ENCODE assay signal across 10 mouse cellular contexts in the genomic region with DNA sequence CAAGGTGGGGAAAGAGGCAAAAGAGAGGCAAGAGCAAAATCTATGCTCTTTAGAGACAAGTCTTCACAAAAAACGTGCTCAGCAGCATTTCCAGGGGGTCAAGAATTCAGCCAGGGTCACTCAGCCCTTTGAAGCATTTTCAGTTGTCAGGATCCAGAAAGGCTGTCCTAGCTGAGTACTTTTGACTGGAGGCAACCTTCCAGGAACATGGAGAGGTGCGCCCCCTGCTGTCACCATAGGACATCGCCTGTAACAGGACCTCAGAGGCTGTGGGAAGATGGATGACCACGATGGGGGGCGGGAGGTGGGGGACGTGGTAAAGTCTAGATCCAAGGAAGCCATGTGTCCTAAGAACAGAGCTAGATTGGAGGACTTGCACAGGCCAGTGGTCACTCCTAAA. TPM values are rescaled to one million over a fixed set of nuclear protein-coding genes. Genes with fewer than 3 reads are reported as not detected.
DNase-seq lines count a peak whose midpoint lies in the region; ATAC-seq and TF ChIP-seq lines count a peak whose summit lies in the region.
"Had no signal": no experiment of that assay in that cellular context is flagged by ENCODE, and none has a peak within 500 bp of the region (broad histone marks: within the 10 kb centered on the region; RNA-seq: fewer than 3 reads in every experiment).

No protein-coding gene starts in this region.

- H3K27ac ChIP-seq in CH12.LX (ENCODE audit: insufficient read depth, low read depth) = no peak overlapping the region
- no peak overlapping the region for H3K27ac ChIP-seq in embryonic fibroblast, embryonic 13.5 days (ENCODE audit: insufficient read depth, low read length)
- no peak overlapping the region for H3K27ac ChIP-seq in intestine, embryonic 15.5 days
- H3K27ac ChIP-seq: neural tube, embryonic 13.5 days had no signal

- no peak overlapping the region for H3K4me3 ChIP-seq in CH12.LX (replicated peaks in 1 of 3; ENCODE audit: low read depth in 2 of 3, low read length in 2 of 3, poor library complexity in 1 of 3)
- no peak overlapping the region for H3K4me3 ChIP-seq in embryonic fibroblast, embryonic 13.5 days (ENCODE audit: insufficient read depth, low read length)
- H3K4me3 ChIP-seq in intestine, embryonic 15.5 days (replicated peaks) = no peak overlapping the region
- H3K4me3 ChIP-seq: neural tube, embryonic 13.5 days had no signal

- intact Hi-C loops in heart, postnatal 36 days (cut with DNase I) = no loop called here

- no peaks in the 10 kb centered on the region for H3K36me3 ChIP-seq in CH12.LX (replicated peaks in 1 of 2; ENCODE audit: control insufficient read depth in 1 of 2, insufficient read depth in 1 of 2, low read length in 1 of 2)
- no peaks in the 10 kb centered on the region for H3K36me3 ChIP-seq in intestine, embryonic 15.5 days
- H3K36me3 ChIP-seq: neural tube, embryonic 13.5 days had no signal

- ATAC-seq in megakaryocyte, adult 5-6 weeks (ENCODE audit: poor library complexity, severe bottlenecking) = no peak
- no peak for ATAC-seq in intestine, embryonic 15.5 days

- no peak for TF ChIP-seq POLR2A in CH12.LX (IDR thresholded peaks at IDR 0.05; ENCODE audit: low read depth, low read length)
- no peak for TF ChIP-seq POLR2A in embryonic fibroblast, embryonic 13.5 days (IDR thresholded peaks at IDR 0.05; ENCODE audit: low read depth, low read length)

- H3K9ac ChIP-seq in CH12.LX (ENCODE audit: insufficient read depth, low read depth) = no peak overlapping the region
- H3K9ac ChIP-seq in intestine, embryonic 15.5 days = no peak overlapping the region
- H3K9ac ChIP-seq: neural tube, embryonic 13.5 days had no signal

- no peaks in the 10 kb centered on the region for H3K9me3 ChIP-seq in CH12.LX (replicated peaks; ENCODE audit: low read length)
- no peaks in the 10 kb centered on the region for H3K9me3 ChIP-seq in intestine, embryonic 15.5 days
- H3K9me3 ChIP-seq: neural tube, embryonic 13.5 days had no signal

- dilution Hi-C loops in CH12.LX (cut with MboI; ENCODE audit: extremely low pct_ligation_motif_present, extremely low pct_unique_long_range_greater_than_20kb, low sequenced_read_pairs) = no loop called here

- peaks cover 0 to 13% of the 10 kb centered on the region in 2 experiments; a peak in 2 of 4 replicates for H3K4me1 ChIP-seq in CH12.LX (ENCODE audit: control insufficient read depth in 1 of 2, insufficient read depth in 2 of 2)
- H3K4me1 ChIP-seq in embryonic fibroblast, embryonic 13.5 days (ENCODE audit: control insufficient read depth, insufficient read depth, low read length) = no peaks in the 10 kb centered on the region
- no peaks in the 10 kb centered on the region for H3K4me1 ChIP-seq in intestine, embryonic 15.5 days (replicated peaks)
- H3K4me1 ChIP-seq: neural tube, embryonic 13.5 days had no signal

- TF ChIP-seq RAD21 in CH12.LX (IDR thresholded peaks at IDR 0.05; ENCODE audit: low read depth, low read length) = peak; percentile 58

- no peak for TF ChIP-seq EP300 in CH12.LX (IDR thresholded peaks at IDR 0.05; ENCODE audit: low read length)

- 8% methylated on average over 6 of the region's 6 CpGs for WGBS in intestine, embryonic 15.5 days

- TF ChIP-seq CTCF in CH12.LX (conservative IDR thresholded peaks at IDR 0.05 in 1 of 2, IDR thresholded peaks at IDR 0.05 in 1 of 2; ENCODE audit: low read depth in 2 of 2, low read length in 2 of 2) = peak; percentile 42 to 74
- TF ChIP-seq CTCF in embryonic fibroblast, embryonic 13.5 days (IDR thresholded peaks at IDR 0.05; ENCODE audit: borderline replicate concordance, insufficient read depth, low read length) = peak; percentile 43; the same call in 1 of the 2 replicates

- no peaks in the 10 kb centered on the region for H3K27me3 ChIP-seq in CH12.LX (replicated peaks)
- H3K27me3 ChIP-seq in intestine, embryonic 15.5 days (replicated peaks) = no peaks in the 10 kb centered on the region
- H3K27me3 ChIP-seq: neural tube, embryonic 13.5 days had no signal

- H3K4me2 ChIP-seq in CH12.LX (ENCODE audit: insufficient read depth, low read depth, poor library complexity, severe bottlenecking) = no peak overlapping the region
- no peak overlapping the region for H3K4me2 ChIP-seq in intestine, embryonic 15.5 days (replicated peaks)
- H3K4me2 ChIP-seq: neural tube, embryonic 13.5 days had no signal

- in situ Hi-C loops in CH12.LX (cut with MboI; ENCODE audit: low pct_ligation_motif_present, low pct_unique_long_range_greater_than_20kb, low sequenced_read_pairs) = no loop called here

- no peaks in the 10 kb centered on the region for H3K79me2 ChIP-seq in CH12.LX (replicated peaks; ENCODE audit: control insufficient read depth, extremely low read depth, insufficient read depth, poor library complexity, severe bottlenecking)

- peak; percentile 10 to 51 for DNase-seq in heart, postnatal 36 days
- no peak for DNase-seq in heart, adult 11 months
- DNase-seq in CH12.LX (ENCODE audit: extremely low read depth) (peak; percentile 77), adipocyte (ENCODE audit: low spot score) (peak; percentile 70)
- DNase-seq in lung, adult 18-20 months = peak; percentile 18 to 24

TF ChIP-seq in CH12.LX, 34 proteins besides CTCF, POLR2A, EP300 and RAD21:
- TF ChIP-seq PAX5 (IDR thresholded peaks at IDR 0.05; ENCODE audit: low read length) (no peak), USF2 (conservative IDR thresholded peaks at IDR 0.05; ENCODE audit: low read depth, low read length) (no peak), ETS1 (conservative IDR thresholded peaks at IDR 0.05; ENCODE audit: low read depth, low read length) (no peak), NELFE (IDR thresholded peaks at IDR 0.05; ENCODE audit: low read depth, low read length) (no peak), RCOR1 (conservative IDR thresholded peaks at IDR 0.05; ENCODE audit: low read depth, low read length) (no peak), CHD1 (IDR thresholded peaks at IDR 0.05; ENCODE audit: low read depth, low read length) (no peak), GABPA (IDR thresholded peaks at IDR 0.05; ENCODE audit: insufficient replicate concordance, low read depth, low read length) (no peak), SMC3 (IDR thresholded peaks at IDR 0.05; ENCODE audit: low read depth, low read length) (peak; percentile 42), JUN (IDR thresholded peaks at IDR 0.05; ENCODE audit: insufficient read depth, low read depth, low read length) (no peak), MYC (IDR thresholded peaks at IDR 0.05; ENCODE audit: low read depth, low read length) (no peak), POLR2AphosphoS2 (IDR thresholded peaks at IDR 0.05; ENCODE audit: low read depth, low read length) (no peak), MAZ (IDR thresholded peaks at IDR 0.05; ENCODE audit: low read depth, low read length) (0 out of 2 replicates have a peak, but pooled peaks have one; percentile 22), ZNF384 (IDR thresholded peaks at IDR 0.05; ENCODE audit: low read depth, low read length) (no peak)

RNA-seq across cellular contexts. Expression of a gene that starts 24.9 kb away (rescaled TPM):
- total RNA-seq in heart, postnatal 36 days (2021) = not detected
- total RNA-seq in CH12.LX (2012; rRNA removed) (0.04 and 0.08 TPM in 2 replicates), CH12.LX (2014; rRNA removed) (not detected in 2 replicates)
- not detected in 2 replicates for polyA plus RNA-seq in CH12.LX (2012; ENCODE audit: insufficient read length, low read depth)
- polyA plus RNA-seq in embryonic fibroblast, embryonic 13.5 days (2011; ENCODE audit: insufficient read length, low read depth, missing spikeins) = not detected in 2 replicates
- total RNA-seq in megakaryocyte, adult 5-6 weeks (2015) = not detected in 2 replicates
- total RNA-seq in megakaryocyte, adult 5-6 weeks (2017) = not detected in 2 replicates
- not detected in 2 replicates for polyA plus RNA-seq in intestine, embryonic 15.5 days (2015; fragmentation: Nextera tagmentation; extraction: Ambion mirVana)
- total RNA-seq: layer of hippocampus, postnatal 14 days had no signal
- polyA plus RNA-seq: neural tube, embryonic 13.5 days had no signal

RNA-seq across cellular contexts. Expression of a gene that starts 55.6 kb away (rescaled TPM):
- total RNA-seq in heart, postnatal 36 days (2021) = not detected
- total RNA-seq in CH12.LX (2012; rRNA removed) (not detected in 2 replicates), CH12.LX (2014; rRNA removed) (not detected in 2 replicates)
- not detected in 2 replicates for polyA plus RNA-seq in CH12.LX (2012; ENCODE audit: insufficient read length, low read depth)
- polyA plus RNA-seq in embryonic fibroblast, embryonic 13.5 days (2011; ENCODE audit: insufficient read length, low read depth, missing spikeins) = not detected in 2 replicates
- 3.9 and 4.0 TPM in 2 replicates for total RNA-seq in megakaryocyte, adult 5-6 weeks (2015)
- 7.5 and 7.8 TPM in 2 replicates for total RNA-seq in megakaryocyte, adult 5-6 weeks (2017)
- polyA plus RNA-seq in intestine, embryonic 15.5 days (2015; fragmentation: Nextera tagmentation; extraction: Ambion mirVana) = not detected in 2 replicates
- polyA plus RNA-seq: neural tube, embryonic 13.5 days had no signal

Comparison
In these comparisons a context has a peak if more than half of its experiments do, and no peak if none do; other contexts are left out.
1. RNA of a gene that starts 55.6 kb away (total RNA-seq): 3.9 to 7.8 TPM in megakaryocyte, adult 5-6 weeks; not detected in heart, postnatal 36 days and not detected in CH12.LX; every median in the first group is over 4 times any median in the second.